Mouse (Mus musculus): ENCODE measurements around the gene Tek. TPM values are rescaled to one million over a fixed set of nuclear protein-coding genes. Genes with fewer than 3 reads are reported as not detected.
"Not testable (repeated sequence)": the region's sequence is repeated elsewhere in the genome, so short reads cannot be mapped to it uniquely, and the experiment has no call there.

The Tek gene
- 7.1 and 9.0 TPM in 2 replicates for polyA plus RNA-seq (2016; fragmentation: Nextera tagmentation; extraction: Ambion mirVana)

DNA sequence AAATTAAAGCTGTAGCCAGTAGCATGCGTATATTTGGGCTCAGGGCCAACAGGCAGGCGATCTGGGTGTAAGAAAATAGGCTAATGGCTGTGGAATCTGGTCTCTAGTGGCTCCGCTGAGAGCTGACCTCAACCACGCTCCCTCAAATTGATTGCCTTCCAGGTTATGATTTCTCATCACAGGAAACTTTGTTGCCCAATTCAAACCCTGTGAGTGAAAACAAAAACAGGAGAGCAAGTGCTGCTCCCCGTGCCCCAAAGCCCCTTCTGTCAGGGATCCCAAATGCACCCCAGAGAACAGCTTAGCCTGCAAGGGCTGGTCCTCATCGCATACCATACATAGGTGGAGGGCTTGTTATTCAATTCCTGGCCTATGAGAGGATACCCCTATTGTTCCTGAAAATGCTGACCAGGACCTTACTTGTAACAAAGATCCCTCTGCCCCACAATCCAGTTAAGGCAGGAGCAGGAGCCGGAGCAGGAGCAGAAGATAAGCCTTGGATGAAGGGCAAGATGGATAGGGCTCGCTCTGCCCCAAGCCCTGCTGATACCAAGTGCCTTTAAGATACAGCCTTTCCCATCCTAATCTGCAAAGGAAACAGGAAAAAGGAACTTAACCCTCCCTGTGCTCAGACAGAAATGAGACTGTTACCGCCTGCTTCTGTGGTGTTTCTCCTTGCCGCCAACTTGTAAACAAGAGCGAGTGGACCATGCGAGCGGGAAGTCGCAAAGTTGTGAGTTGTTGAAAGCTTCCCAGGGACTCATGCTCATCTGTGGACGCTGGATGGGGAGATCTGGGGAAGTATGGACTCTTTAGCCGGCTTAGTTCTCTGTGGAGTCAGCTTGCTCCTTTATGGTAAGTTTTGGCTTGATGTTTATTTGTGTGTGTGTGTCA is at the start of gene Tek:
TSS of gene Tek (plus strand) at position 452 of the 894 bp plus-strand sequence.
- DNase-seq (ENCODE audit: low spot score) = no peak
- no peaks in the 10 kb centered on the region for H3K36me3 ChIP-seq
- H3K27me3 ChIP-seq (ENCODE audit: low read depth, poor library complexity, severe bottlenecking) = no peaks in the 10 kb centered on the region
- H3K27ac ChIP-seq = peak within 1 kb of the TSS; percentile 26; the same call in 1 of the 2 replicates
- H3K4me3 ChIP-seq = peak within 1 kb of the TSS; percentile 24
- H3K9me3 ChIP-seq (replicated peaks) = no peaks in the 10 kb centered on the region
- WGBS = 70% methylated on average over 16 of the region's 16 CpGs
- H3K4me1 ChIP-seq = peaks cover 6% of the 10 kb centered on the region; the same call in 1 of the 2 replicates

DNA sequence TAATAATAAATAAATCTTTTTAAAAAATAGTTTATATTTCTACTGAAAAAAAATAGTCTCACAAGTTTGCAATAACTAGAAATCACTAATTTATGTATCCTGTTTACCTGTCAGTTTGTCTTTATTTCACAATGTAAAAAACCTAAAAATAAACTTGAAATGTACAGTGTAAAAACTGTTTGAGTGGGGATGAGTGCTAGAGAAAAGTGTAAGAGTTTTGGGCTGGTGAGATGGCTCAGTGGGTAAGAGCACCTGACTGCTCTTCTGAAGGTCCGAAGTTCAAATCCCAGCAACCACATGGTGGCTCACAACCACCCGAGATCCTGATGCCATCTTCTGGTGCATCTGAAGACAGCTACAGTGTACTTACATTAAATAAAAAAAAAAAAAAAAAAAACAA is 49.3 kb upstream of the Tek start:
- not testable (repeated sequence) for H3K27ac ChIP-seq; H3K9me3 ChIP-seq (replicated peaks); DNase-seq (ENCODE audit: low spot score); H3K4me1 ChIP-seq; H3K27me3 ChIP-seq (ENCODE audit: low read depth, poor library complexity, severe bottlenecking); H3K4me3 ChIP-seq
- peaks cover 48% of the 10 kb centered on the region for H3K36me3 ChIP-seq
- 95% methylated on average over 2 of the region's 2 CpGs for WGBS

DNA sequence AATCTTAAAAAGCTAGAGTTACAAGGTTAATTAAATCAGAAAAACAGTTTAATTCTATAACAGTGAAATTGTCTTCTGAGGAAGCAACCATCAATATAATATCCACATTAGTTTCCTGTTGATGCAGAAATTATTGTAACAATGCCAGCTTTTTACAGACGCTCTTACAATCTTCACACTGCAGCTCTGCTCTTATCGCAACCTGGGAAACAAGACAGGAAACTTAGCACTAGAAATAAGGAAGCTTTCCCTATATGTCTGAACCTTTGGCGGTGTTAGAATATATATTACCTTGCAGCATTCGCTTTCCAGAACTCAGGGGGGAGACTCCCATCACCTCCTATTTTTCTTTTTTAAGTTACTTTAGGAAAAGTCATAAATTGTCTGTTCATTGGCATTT is 48.0 kb upstream of the Tek start:
- no peak overlapping the region for H3K4me3 ChIP-seq
- H3K9me3 ChIP-seq (replicated peaks) = no peaks in the 10 kb centered on the region
- H3K4me1 ChIP-seq = no peaks in the 10 kb centered on the region
- H3K27me3 ChIP-seq (ENCODE audit: low read depth, poor library complexity, severe bottlenecking) = no peaks in the 10 kb centered on the region
- H3K27ac ChIP-seq = no peak overlapping the region
- no peak for DNase-seq (ENCODE audit: low spot score)
- H3K36me3 ChIP-seq = peaks cover 41% of the 10 kb centered on the region
- WGBS = 92% methylated on average over 4 of the region's 4 CpGs

DNA sequence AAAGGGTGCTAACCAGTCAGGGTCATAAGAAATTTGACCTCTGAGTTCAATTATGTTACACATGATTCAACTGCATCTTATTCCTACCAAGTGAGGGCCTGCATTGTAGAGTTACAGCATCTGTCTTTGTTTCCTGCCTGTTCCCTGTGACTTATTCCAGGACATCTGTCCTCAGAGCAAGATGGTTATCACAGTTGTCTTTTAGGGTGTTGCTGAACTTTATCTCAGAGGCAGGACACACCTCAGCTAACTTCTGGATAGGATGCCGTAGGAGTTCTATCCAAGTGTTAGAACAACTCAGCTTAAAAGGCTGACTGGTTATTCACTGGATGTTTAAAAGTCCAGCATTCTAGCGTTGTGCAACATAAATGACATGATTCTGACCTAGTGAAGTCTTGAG is 46.9 kb upstream of the Tek start:
- Histone ChIP-seq H3K9me3 (replicated peaks) (no peaks in the 10 kb centered on the region), H3K4me1 (no peaks in the 10 kb centered on the region), H3K36me3 (peaks cover 32% of the 10 kb centered on the region), H3K4me3 (no peak overlapping the region), H3K27ac (no peak overlapping the region), H3K27me3 (ENCODE audit: low read depth, poor library complexity, severe bottlenecking) (no peaks in the 10 kb centered on the region)
- no peak for DNase-seq (ENCODE audit: low spot score)
- WGBS = 83% methylated on average over 2 of the region's 2 CpGs

DNA sequence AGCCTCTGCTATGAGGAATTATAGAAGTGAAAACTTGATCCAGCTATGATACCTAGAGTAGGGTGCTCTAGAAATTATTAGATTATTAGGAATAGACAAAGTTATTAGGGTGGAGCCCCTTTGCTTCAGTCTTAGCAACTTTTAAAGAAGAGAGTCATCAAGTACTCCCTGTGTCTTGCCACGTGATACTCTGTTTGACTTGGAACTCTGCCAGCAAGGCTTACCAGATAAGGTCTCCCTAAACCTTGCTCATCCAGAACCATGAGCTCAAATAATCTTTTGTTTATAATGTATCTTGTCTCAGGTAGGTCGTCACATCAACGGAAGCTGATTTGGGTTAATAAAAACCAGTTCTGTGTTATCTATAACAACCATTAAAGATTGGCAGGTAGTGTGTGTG is 42.7 kb upstream of the Tek start:
- Histone ChIP-seq H3K36me3 (peaks cover 12% of the 10 kb centered on the region), H3K9me3 (replicated peaks) (no peaks in the 10 kb centered on the region), H3K4me1 (no peaks in the 10 kb centered on the region), H3K4me3 (no peak overlapping the region), H3K27ac (no peak overlapping the region), H3K27me3 (ENCODE audit: low read depth, poor library complexity, severe bottlenecking) (no peaks in the 10 kb centered on the region)
- 86% methylated on average over 3 of the region's 3 CpGs for WGBS
- no peak for DNase-seq (ENCODE audit: low spot score)

DNA sequence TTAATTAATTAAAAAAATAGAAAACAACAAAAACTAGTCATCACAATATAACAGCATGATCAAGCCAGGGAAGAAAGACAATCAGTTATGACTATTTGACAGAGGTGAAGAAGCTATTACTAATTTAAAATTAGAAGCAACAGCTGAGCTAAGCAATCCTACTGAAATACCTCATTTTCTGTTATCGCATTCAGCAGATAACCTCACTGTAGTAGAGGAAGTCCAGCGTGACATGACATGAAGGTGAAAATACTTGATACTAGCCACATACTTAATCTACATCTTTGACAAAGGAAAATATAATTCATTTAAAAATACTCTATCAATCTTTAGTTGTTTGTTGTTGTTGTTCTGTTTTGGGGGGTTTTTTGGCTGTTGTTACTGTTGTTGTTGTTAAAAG is 28.1 kb upstream of the Tek start:
- no peaks in the 10 kb centered on the region for H3K36me3 ChIP-seq
- no peaks in the 10 kb centered on the region for H3K9me3 ChIP-seq (replicated peaks)
- DNase-seq (ENCODE audit: low spot score) = no peak
- no peak overlapping the region for H3K4me3 ChIP-seq
- H3K4me1 ChIP-seq = no peaks in the 10 kb centered on the region
- no peak overlapping the region for H3K27ac ChIP-seq
- 86% methylated on average over 2 of the region's 2 CpGs for WGBS
- no peaks in the 10 kb centered on the region for H3K27me3 ChIP-seq (ENCODE audit: low read depth, poor library complexity, severe bottlenecking)

DNA sequence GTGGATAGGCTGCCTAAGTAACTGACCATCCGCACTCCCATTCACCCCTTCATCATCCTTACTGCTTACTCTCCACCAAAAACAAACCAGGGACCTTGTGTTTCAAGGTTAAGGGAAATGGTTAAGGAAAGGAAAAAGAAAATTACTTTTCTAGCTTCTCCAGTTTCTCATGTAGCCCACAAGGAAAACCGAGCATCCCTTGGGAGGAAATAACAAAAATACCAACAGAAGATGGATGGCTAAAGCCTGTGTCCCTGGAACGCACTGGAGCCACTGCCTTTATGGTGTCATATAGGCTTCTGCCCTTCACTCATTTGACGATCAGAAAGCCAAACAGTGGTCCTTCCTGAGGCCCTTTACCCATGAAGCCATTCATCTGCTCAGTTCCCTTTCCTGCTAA is 27.7 kb upstream of the Tek start:
- 70% methylated on average over 4 of the region's 4 CpGs for WGBS
- no peak for DNase-seq (ENCODE audit: low spot score)
- H3K9me3 ChIP-seq (replicated peaks) = no peaks in the 10 kb centered on the region

DNA sequence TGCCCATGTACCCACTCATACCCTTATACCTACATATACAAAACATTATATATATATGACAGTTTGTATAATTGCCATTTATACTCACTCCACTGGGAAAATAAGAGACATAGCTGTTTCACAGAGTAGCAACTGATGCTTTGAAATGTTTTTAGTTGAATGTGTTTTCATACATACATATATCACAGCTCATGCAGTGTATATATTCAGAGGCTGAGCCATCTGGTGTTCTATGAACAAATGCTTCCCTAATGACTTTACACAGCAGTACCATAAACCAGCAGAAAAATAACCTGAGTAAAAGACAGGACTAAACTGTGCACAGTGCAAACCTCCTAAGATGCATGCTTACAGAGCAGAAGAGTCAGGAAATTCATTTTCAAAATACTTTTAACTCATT is 25.3 kb upstream of the Tek start:
- Histone ChIP-seq H3K4me3 (no peak overlapping the region), H3K9me3 (replicated peaks) (no peaks in the 10 kb centered on the region), H3K27me3 (ENCODE audit: low read depth, poor library complexity, severe bottlenecking) (no peaks in the 10 kb centered on the region), H3K27ac (no peak overlapping the region), H3K36me3 (no peaks in the 10 kb centered on the region), H3K4me1 (no peaks in the 10 kb centered on the region)
- DNase-seq (ENCODE audit: low spot score) = no peak

More for the DNA sequence above, 27.7 kb upstream of the Tek start:
- Histone ChIP-seq H3K4me3 (no peak overlapping the region), H3K4me1 (no peaks in the 10 kb centered on the region), H3K27ac (no peak overlapping the region), H3K27me3 (ENCODE audit: low read depth, poor library complexity, severe bottlenecking) (no peaks in the 10 kb centered on the region), H3K36me3 (no peaks in the 10 kb centered on the region)

DNA sequence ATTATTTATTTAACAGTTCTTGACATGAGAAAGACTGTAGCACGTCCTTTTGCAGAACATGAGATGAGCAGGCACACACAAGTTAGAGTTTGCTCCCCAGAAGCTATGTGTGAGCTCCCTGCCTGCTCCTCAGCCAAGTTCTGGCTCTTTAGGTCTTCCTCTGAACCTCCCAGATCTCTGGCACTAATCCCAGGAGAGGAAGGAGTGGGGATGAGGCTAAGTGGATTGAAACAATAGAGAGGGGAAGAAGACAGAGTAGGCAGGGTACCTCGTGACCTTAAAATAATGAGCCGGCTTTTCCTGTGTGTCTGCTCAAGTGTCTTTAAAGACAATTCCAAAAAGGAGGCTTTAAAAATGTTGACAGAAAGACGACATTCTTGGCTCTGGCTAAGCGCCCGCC is 23.9 kb upstream of the Tek start:
- Histone ChIP-seq H3K27me3 (ENCODE audit: low read depth, poor library complexity, severe bottlenecking) (no peaks in the 10 kb centered on the region), H3K9me3 (replicated peaks) (no peaks in the 10 kb centered on the region), H3K4me3 (no peak overlapping the region), H3K27ac (no peak overlapping the region), H3K36me3 (no peaks in the 10 kb centered on the region), H3K4me1 (no peaks in the 10 kb centered on the region)
- 84% methylated on average over 6 of the region's 6 CpGs for WGBS
- DNase-seq (ENCODE audit: low spot score) = no peak

DNA sequence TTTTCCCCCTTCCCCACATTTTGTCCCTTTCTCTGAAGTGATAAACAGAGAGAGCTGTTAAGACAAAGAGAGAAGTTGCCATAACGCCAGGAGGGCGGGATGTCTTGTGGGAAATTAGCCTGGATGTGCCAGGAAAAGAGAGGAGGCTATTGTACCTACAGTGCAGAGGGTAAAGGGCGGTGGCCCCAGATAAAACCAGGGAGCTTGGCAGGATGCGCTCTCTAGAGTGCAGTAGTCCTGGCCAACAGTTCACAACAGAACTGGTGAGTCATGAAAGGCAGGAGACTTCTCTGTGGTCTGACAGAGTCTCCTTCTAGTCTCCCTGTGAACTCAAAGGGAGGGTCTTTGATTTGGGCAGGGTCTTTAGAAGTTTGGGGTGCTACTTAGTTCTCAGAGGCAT is 13.3 kb upstream of the Tek start:
- Histone ChIP-seq H3K4me1 (no peaks in the 10 kb centered on the region), H3K9me3 (replicated peaks) (no peaks in the 10 kb centered on the region), H3K4me3 (no peak overlapping the region), H3K27me3 (ENCODE audit: low read depth, poor library complexity, severe bottlenecking) (no peaks in the 10 kb centered on the region), H3K27ac (no peak overlapping the region), H3K36me3 (no peaks in the 10 kb centered on the region)
- no peak for DNase-seq (ENCODE audit: low spot score)
- WGBS = 74% methylated on average over 4 of the region's 4 CpGs

DNA sequence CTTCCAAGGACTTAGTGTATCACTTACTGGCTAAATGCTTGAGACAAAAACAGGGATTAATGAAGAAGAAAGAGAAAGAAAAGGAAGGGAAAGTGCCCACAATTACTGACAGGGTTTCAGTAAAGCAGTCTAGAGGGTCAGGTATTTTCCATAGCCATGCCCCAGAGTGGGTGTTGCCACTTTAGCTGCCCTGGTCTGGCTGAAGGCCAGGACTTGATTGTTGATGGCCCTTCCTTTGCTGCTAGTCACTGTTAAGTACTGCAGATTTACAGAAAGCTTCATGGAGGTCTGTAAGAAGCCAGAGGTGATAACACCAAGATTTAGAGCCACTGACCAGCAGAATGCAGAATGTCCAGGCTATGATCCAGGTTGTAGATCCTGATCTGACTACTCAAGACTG is 6.4 kb upstream of the Tek start:
- H3K36me3 ChIP-seq = no peaks in the 10 kb centered on the region
- H3K4me3 ChIP-seq = no peak overlapping the region
- no peak overlapping the region for H3K27ac ChIP-seq
- H3K27me3 ChIP-seq (ENCODE audit: low read depth, poor library complexity, severe bottlenecking) = no peaks in the 10 kb centered on the region
- no peak for DNase-seq (ENCODE audit: low spot score)
- no peaks in the 10 kb centered on the region for H3K4me1 ChIP-seq
- no peaks in the 10 kb centered on the region for H3K9me3 ChIP-seq (replicated peaks)

DNA sequence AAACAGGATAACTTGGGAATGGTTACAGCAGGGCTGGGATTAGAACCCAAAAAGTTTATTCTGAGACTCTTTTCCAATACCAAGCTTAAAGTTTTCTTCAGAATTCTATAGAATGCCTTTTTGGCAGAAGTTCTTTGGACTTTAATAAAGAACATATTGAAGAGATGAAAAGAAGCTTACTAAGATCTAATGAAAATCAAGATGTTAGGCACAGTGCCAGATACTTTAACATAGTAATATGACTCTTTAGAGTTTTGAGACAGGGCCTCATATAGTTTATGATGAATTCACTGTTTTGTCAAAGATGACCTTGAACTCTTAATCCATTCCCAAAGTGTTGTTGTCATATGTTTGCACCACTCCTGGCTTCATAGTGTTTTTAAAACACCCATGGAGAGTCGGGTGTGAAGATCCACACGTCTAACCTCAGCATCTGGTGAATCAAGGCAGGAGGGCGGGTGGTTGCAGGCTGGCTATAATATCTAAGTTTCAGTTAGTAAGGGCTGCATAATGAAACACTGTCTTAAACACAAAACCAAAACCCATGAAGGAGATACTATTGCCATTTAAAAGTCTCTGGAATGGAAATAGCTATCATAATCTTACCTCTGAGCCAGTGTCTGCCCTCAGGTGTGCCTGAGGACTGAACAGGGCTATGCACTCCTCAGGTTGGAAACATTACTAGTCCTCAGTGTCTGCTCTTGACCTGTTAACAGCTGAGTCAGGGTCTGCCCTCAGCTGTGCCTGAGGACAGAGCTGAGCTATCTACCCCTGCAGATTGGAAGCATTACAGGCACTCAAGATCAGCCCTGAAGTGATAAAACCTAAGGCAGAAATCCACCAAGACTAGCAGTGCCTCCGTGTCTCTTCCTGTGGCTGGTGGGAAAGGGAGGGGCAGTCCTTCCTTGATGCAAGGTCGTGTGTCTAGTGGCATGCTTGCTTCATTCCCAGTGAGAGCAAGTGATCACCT is 1.5 kb upstream of the Tek start:
- Histone ChIP-seq H3K4me3 (no peak overlapping the region), H3K4me1 (peaks cover 6% of the 10 kb centered on the region; the same call in 1 of the 2 replicates), H3K36me3 (no peaks in the 10 kb centered on the region), H3K9me3 (replicated peaks) (no peaks in the 10 kb centered on the region), H3K27me3 (ENCODE audit: low read depth, poor library complexity, severe bottlenecking) (no peaks in the 10 kb centered on the region), H3K27ac (no peak overlapping the region)
- WGBS = 69% methylated on average over 5 of the region's 5 CpGs
- no peak for DNase-seq (ENCODE audit: low spot score)

DNA sequence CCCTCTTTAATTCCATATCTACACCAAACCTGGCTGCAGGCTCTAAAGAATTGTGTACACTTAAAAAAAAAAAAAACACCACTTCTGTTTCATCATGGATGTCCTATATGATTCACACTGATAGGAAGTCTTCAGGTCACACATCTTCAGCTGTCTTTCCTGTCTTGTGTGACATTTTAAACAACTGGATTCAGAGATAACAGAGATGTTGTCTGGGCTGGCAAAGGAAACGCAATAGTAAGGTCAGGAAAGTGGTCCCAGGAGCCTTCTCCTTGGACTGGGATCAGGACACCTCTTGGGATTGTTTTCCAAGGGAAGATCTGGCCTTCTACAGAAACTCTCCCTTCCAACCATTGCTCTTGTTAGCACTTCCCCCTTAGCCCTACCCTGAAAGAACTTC is 2.7 kb downstream of the Tek start:
- H3K27ac ChIP-seq = no peak overlapping the region
- WGBS = 76% methylated on average over 1 of the region's 1 CpGs
- peaks cover 10% of the 10 kb centered on the region for H3K4me1 ChIP-seq
- DNase-seq (ENCODE audit: low spot score) = no peak
- no peak overlapping the region for H3K4me3 ChIP-seq
- no peaks in the 10 kb centered on the region for H3K27me3 ChIP-seq (ENCODE audit: low read depth, poor library complexity, severe bottlenecking)
- no peaks in the 10 kb centered on the region for H3K36me3 ChIP-seq
- no peaks in the 10 kb centered on the region for H3K9me3 ChIP-seq (replicated peaks)

Measured in limb, embryonic 10.5 days (tissue).